Mouse (Mus musculus) bone marrow macrophage, adult 2 months (primary cell): ENCODE results near the gene Zfand3.

Experiments
- CTCF ChIP-seq: IDR thresholded peaks from 2 replicates; pipeline ENCODE4 v1.5.1; 2012; ENCODE audit warnings: low read depth, mild to moderate bottlenecking, low read length, moderate library complexity
- POLR2A ChIP-seq: IDR thresholded peaks from 2 replicates; pipeline ENCODE4 v1.6.1; 2012; ENCODE audit warnings: mild to moderate bottlenecking, low read depth, low read length, borderline replicate concordance

DNA sequence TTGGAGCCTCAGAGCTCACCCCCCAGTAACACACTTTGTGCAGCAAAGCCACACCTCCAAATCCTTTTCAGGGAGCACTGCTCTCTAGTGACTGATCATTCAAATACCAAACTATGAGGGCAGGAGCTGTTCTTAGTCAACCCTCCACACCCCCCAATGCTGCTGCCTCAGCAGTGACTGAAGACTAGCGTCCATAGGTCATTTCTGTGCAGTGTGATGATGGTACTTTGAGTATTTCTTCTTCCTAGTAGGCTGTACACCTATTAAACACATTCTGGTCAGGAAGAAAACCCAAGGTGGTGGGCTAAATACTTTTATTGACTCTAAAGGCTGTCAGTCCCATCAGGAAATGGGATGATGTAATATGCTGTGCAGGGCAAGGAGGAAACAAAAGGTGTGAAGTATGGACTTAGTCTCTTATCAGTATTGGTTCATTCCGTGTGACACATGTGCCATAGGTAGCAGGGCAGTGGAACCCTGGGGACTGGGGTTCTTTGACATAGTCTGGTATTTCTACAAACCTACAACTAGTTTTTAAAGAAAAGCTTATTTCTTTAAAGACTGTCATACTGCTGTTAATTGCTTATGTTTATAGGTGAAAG, 88.7 kb downstream of the Zfand3 start:
- TF ChIP-seq CTCF (no peak), POLR2A (no peak)
